Mouse (Mus musculus): ENCODE measurements at regions not wholly inside any gene's neighbourhood (a gene's known extent, or its start where the extent isn't known, plus 50 kb on each side); places are given as distances from the start of the nearest gene placed in this dataset.
A peak's percentile ranks its signal among the peaks of the same experiment; 100 is the strongest.

- ATAC-seq (ENCODE audit: poor library complexity, severe bottlenecking): peak; percentile 65
These were observed 111.7 kb downstream of the Cdh26 start for GRCm38 (mm10) chr2:178542032-178542431.

GRCm38 (mm10) chr2:178544411-178544810 lies 114.1 kb downstream of the Cdh26 start:
- no peak for ATAC-seq (ENCODE audit: poor library complexity, severe bottlenecking)

- ATAC-seq (ENCODE audit: poor library complexity, severe bottlenecking): no peak
These were observed 115.4 kb downstream of the Cdh26 start for GRCm38 (mm10) chr2:178545601-178546352.

- no peak for ATAC-seq (ENCODE audit: poor library complexity, severe bottlenecking)
These were observed 116.0 kb downstream of the Cdh26 start for GRCm38 (mm10) chr2:178546353-178546720.

- peak; percentile 44 for ATAC-seq (ENCODE audit: poor library complexity, severe bottlenecking)
These were observed 116.6 kb downstream of the Cdh26 start for GRCm38 (mm10) chr2:178546888-178547287.

- ATAC-seq (ENCODE audit: poor library complexity, severe bottlenecking): no peak
These were observed 118.6 kb downstream of the Cdh26 start for GRCm38 (mm10) chr2:178548937-178549336.

- ATAC-seq (ENCODE audit: poor library complexity, severe bottlenecking): no peak
These were observed 123.4 kb downstream of the Cdh26 start for GRCm38 (mm10) chr2:178553736-178554135.

GRCm38 (mm10) chr2:178555692-178556340 lies 125.5 kb downstream of the Cdh26 start:
- ATAC-seq (ENCODE audit: poor library complexity, severe bottlenecking): no peak

- ATAC-seq (ENCODE audit: poor library complexity, severe bottlenecking): no peak; the same call in 1 of the 2 replicates
These were observed 127.6 kb downstream of the Cdh26 start for GRCm38 (mm10) chr2:178557934-178558333.

GRCm38 (mm10) chr2:178563287-178563686 lies 133.0 kb downstream of the Cdh26 start:
- peak; percentile 80 for ATAC-seq (ENCODE audit: poor library complexity, severe bottlenecking)

GRCm38 (mm10) chr2:178565368-178565818 lies 135.1 kb downstream of the Cdh26 start:
- ATAC-seq (ENCODE audit: poor library complexity, severe bottlenecking): peak; percentile 66

GRCm38 (mm10) chr2:178567493-178567892 lies 137.2 kb downstream of the Cdh26 start:
- ATAC-seq (ENCODE audit: poor library complexity, severe bottlenecking): no peak

GRCm38 (mm10) chr2:178572301-178572700 lies 142.0 kb downstream of the Cdh26 start:
- ATAC-seq (ENCODE audit: poor library complexity, severe bottlenecking): no peak

GRCm38 (mm10) chr2:178574859-178575258 lies 144.5 kb downstream of the Cdh26 start:
- peak; percentile 68 for ATAC-seq (ENCODE audit: poor library complexity, severe bottlenecking)

GRCm38 (mm10) chr2:178575403-178575802 lies 145.1 kb downstream of the Cdh26 start:
- peak; percentile 28 for ATAC-seq (ENCODE audit: poor library complexity, severe bottlenecking)

- no peak for ATAC-seq (ENCODE audit: poor library complexity, severe bottlenecking)
These were observed 145.7 kb downstream of the Cdh26 start for GRCm38 (mm10) chr2:178576067-178576466.

- ATAC-seq (ENCODE audit: poor library complexity, severe bottlenecking): no peak
These were observed 149.2 kb downstream of the Cdh26 start for GRCm38 (mm10) chr2:178579571-178579970.

- ATAC-seq (ENCODE audit: poor library complexity, severe bottlenecking): no peak
These were observed 151.0 kb downstream of the Cdh26 start for GRCm38 (mm10) chr2:178581306-178581705.

- no peak for ATAC-seq (ENCODE audit: poor library complexity, severe bottlenecking)
These were observed 154.7 kb downstream of the Cdh26 start for GRCm38 (mm10) chr2:178584970-178585566.

- no peak for ATAC-seq (ENCODE audit: poor library complexity, severe bottlenecking)
These were observed 156.9 kb downstream of the Cdh26 start for GRCm38 (mm10) chr2:178587134-178587636.

- ATAC-seq (ENCODE audit: poor library complexity, severe bottlenecking): no peak
These were observed 163.4 kb downstream of the Cdh26 start for GRCm38 (mm10) chr2:178593743-178594142.

GRCm38 (mm10) chr2:178594177-178594576 lies 163.8 kb downstream of the Cdh26 start:
- ATAC-seq (ENCODE audit: poor library complexity, severe bottlenecking): no peak
